Mouse (Mus musculus) CH12.LX (cell line): ENCODE results near the gene Ppcs. TPM values are rescaled to one million over a fixed set of nuclear protein-coding genes. Genes with fewer than 3 reads are reported as not detected.

ENCODE experiments used
- DNase-seq: peaks from one replicate; pipeline ENCODE4 v3.0.0-alpha.2; 2013; ENCODE audit errors: extremely low read depth
- H3K27ac ChIP-seq: 2 replicates; pipeline ENCODE4 v1.5.1; 2012; ENCODE audit warnings: low read depth, mild to moderate bottlenecking, control low read depth, moderate library complexity; ENCODE audit not compliant: insufficient read depth
- H3K27me3 ChIP-seq: replicated peaks from 2 replicates; pipeline ENCODE3; 2012; ENCODE audit warnings: inconsistent platforms
- H3K36me3 ChIP-seq, 2 experiments: replicated peaks in 1 of 2; 2 replicates each; pipeline versions ENCODE3 to v1.6.1; 2012; ENCODE audit warnings: inconsistent platforms in 1 of 2, low read length in 1 of 2, mild to moderate bottlenecking in 1 of 2, mixed read lengths in 1 of 2, moderate library complexity in 1 of 2; ENCODE audit not compliant: control insufficient read depth in 1 of 2, insufficient read depth in 1 of 2
- H3K4me1 ChIP-seq, 2 experiments: 2 replicates each; pipeline ENCODE4 v1.6.1; 2012; ENCODE audit warnings: inconsistent platforms in 1 of 2, moderate library complexity in 1 of 2; ENCODE audit not compliant: insufficient read depth in 2 of 2, control insufficient read depth in 1 of 2
- H3K4me2 ChIP-seq: 2 replicates; pipeline ENCODE4 v1.6.1; 2012; ENCODE audit warnings: low read depth, mild to moderate bottlenecking, control low read depth; ENCODE audit not compliant: poor library complexity, insufficient read depth, severe bottlenecking
- H3K4me3 ChIP-seq, 3 experiments: fragments of 150-350 bp in 1 of 3; sonication (generic) in 1 of 3; replicated peaks in 1 of 3; 2 replicates each; pipeline versions ENCODE3 to v1.5.1; 2011 to 2012; ENCODE audit warnings: low read depth in 2 of 3, low read length in 2 of 3, mild to moderate bottlenecking in 2 of 3, moderate library complexity in 2 of 3, control low read depth in 1 of 3, improper control_type of control experiment in 1 of 3, inconsistent platforms in 1 of 3, mixed read lengths in 1 of 3; ENCODE audit not compliant: poor library complexity in 1 of 3
- H3K79me2 ChIP-seq: replicated peaks from 2 replicates; pipeline ENCODE4 v1.6.1; 2012; ENCODE audit warnings: mild to moderate bottlenecking, moderate library complexity; ENCODE audit not compliant: control insufficient read depth, poor library complexity, insufficient read depth, severe bottlenecking; ENCODE audit errors: extremely low read depth
- H3K9ac ChIP-seq: 2 replicates; pipeline ENCODE4 v1.6.1; 2012; ENCODE audit warnings: low read depth, mild to moderate bottlenecking, control low read depth, moderate library complexity; ENCODE audit not compliant: insufficient read depth
- H3K9me3 ChIP-seq: replicated peaks from 2 replicates; pipeline ENCODE3; 2012; ENCODE audit warnings: low read length, inconsistent platforms, mixed read lengths
- BHLHE40 ChIP-seq: IDR thresholded peaks from 2 replicates; pipeline ENCODE4 v1.6.1; 2011; ENCODE audit warnings: mild to moderate bottlenecking, low read depth, low read length, improper control_type of control experiment
- CHD1 ChIP-seq: IDR thresholded peaks from 2 replicates; pipeline ENCODE4 v1.6.1; 2012; ENCODE audit warnings: low read depth, low read length, improper control_type of control experiment, inconsistent platforms
- CHD2 ChIP-seq: IDR thresholded peaks from 2 replicates; pipeline ENCODE4 v1.6.1; 2011; ENCODE audit warnings: low read length, improper control_type of control experiment
- CTCF ChIP-seq, 2 experiments: IDR thresholded peaks in 1 of 2; conservative IDR thresholded peaks in 1 of 2; 2 replicates each; pipeline ENCODE4 v1.5.1; 2011 to 2012; ENCODE audit warnings: low read depth in 2 of 2, low read length in 2 of 2, improper control_type of control experiment in 1 of 2, inconsistent platforms in 1 of 2, mild to moderate bottlenecking in 1 of 2, moderate library complexity in 1 of 2
- E2F4 ChIP-seq: IDR thresholded peaks from 2 replicates; pipeline ENCODE4 v1.6.1; 2011; ENCODE audit warnings: low read depth, low read length, improper control_type of control experiment; ENCODE audit not compliant: insufficient replicate concordance
- EP300 ChIP-seq: IDR thresholded peaks from 2 replicates; pipeline ENCODE4 v1.6.1; 2011; ENCODE audit warnings: low read length, improper control_type of control experiment
- HCFC1 ChIP-seq: IDR thresholded peaks from 2 replicates; pipeline ENCODE4 v1.6.1; 2012; ENCODE audit warnings: low read depth, mild to moderate bottlenecking, inconsistent platforms, low read length, improper control_type of control experiment
- IRF4 ChIP-seq: IDR thresholded peaks from 2 replicates; pipeline ENCODE4 v1.6.1; 2014; ENCODE audit warnings: low read depth, mild to moderate bottlenecking, inconsistent platforms, low read length, improper control_type of control experiment
- JUN ChIP-seq: IDR thresholded peaks from 2 replicates; pipeline ENCODE4 v1.6.1; 2011; ENCODE audit warnings: low read depth, mild to moderate bottlenecking, low read length, improper control_type of control experiment, moderate library complexity; ENCODE audit not compliant: insufficient read depth
- JUND ChIP-seq: conservative IDR thresholded peaks from 2 replicates; pipeline ENCODE4 v1.6.1; 2011; ENCODE audit warnings: low read depth, low read length, improper control_type of control experiment
- MAFK ChIP-seq: IDR thresholded peaks from 2 replicates; pipeline ENCODE4 v1.6.1; 2011; ENCODE audit warnings: low read length, improper control_type of control experiment; ENCODE audit not compliant: insufficient replicate concordance
- MAX ChIP-seq: IDR thresholded peaks from 2 replicates; pipeline ENCODE4 v1.6.1; 2011; ENCODE audit warnings: low read length, improper control_type of control experiment
- MEF2A ChIP-seq: IDR thresholded peaks from 2 replicates; pipeline ENCODE4 v1.6.1; 2014; ENCODE audit warnings: low read depth, mild to moderate bottlenecking, inconsistent platforms, low read length, improper control_type of control experiment, borderline replicate concordance
- MXI1 ChIP-seq: IDR thresholded peaks from 2 replicates; pipeline ENCODE4 v1.6.1; 2011; ENCODE audit warnings: mild to moderate bottlenecking, low read depth, low read length, improper control_type of control experiment
- MYC ChIP-seq: IDR thresholded peaks from 2 replicates; pipeline ENCODE4 v1.6.1; 2011; ENCODE audit warnings: low read depth, mild to moderate bottlenecking, improper control_type of control experiment, low read length
- NELFE ChIP-seq: IDR thresholded peaks from 2 replicates; pipeline ENCODE4 v1.6.1; 2011; ENCODE audit warnings: low read depth, low read length, improper control_type of control experiment
- NRF1 ChIP-seq: IDR thresholded peaks from 2 replicates; pipeline ENCODE4 v1.6.1; 2014; ENCODE audit warnings: low read depth, mild to moderate bottlenecking, inconsistent platforms, low read length, improper control_type of control experiment, moderate library complexity
- POLR2AphosphoS2 ChIP-seq: IDR thresholded peaks from 2 replicates; pipeline ENCODE4 v1.6.1; 2011; ENCODE audit warnings: low read depth, low read length, improper control_type of control experiment
- RAD21 ChIP-seq: IDR thresholded peaks from 2 replicates; pipeline ENCODE4 v1.6.1; 2011; ENCODE audit warnings: low read depth, mild to moderate bottlenecking, low read length, improper control_type of control experiment, moderate library complexity
- SIN3A ChIP-seq: IDR thresholded peaks from 2 replicates; pipeline ENCODE4 v1.6.1; 2012; ENCODE audit warnings: low read length, improper control_type of control experiment, inconsistent platforms
- SMC3 ChIP-seq: IDR thresholded peaks from 2 replicates; pipeline ENCODE4 v1.6.1; 2011; ENCODE audit warnings: low read depth, low read length, improper control_type of control experiment
- UBTF ChIP-seq: IDR thresholded peaks from 2 replicates; pipeline ENCODE4 v1.6.1; 2012; ENCODE audit warnings: low read depth, mild to moderate bottlenecking, inconsistent platforms, low read length, improper control_type of control experiment, moderate library complexity
- USF1 ChIP-seq: IDR thresholded peaks from 2 replicates; pipeline ENCODE4 v1.6.1; 2014; ENCODE audit warnings: low read depth, mild to moderate bottlenecking, inconsistent platforms, low read length, improper control_type of control experiment
- ZC3H11A ChIP-seq: IDR thresholded peaks from 2 replicates; pipeline ENCODE4 v1.6.1; 2012; ENCODE audit warnings: low read depth, mild to moderate bottlenecking, inconsistent platforms, low read length, improper control_type of control experiment
- ZMIZ1 ChIP-seq: IDR thresholded peaks from 2 replicates; pipeline ENCODE4 v1.6.1; 2012; ENCODE audit warnings: low read depth, mild to moderate bottlenecking, inconsistent platforms, low read length, improper control_type of control experiment
- ZNF384 ChIP-seq: IDR thresholded peaks from 2 replicates; pipeline ENCODE4 v1.6.1; 2012; ENCODE audit warnings: low read depth, low read length, improper control_type of control experiment, inconsistent platforms
- dilution Hi-C: fragments of 300-500 bp; cut with MboI; formaldehyde crosslinking; loops from 2 replicates; pipeline ENCODE4 v1.14.3; 2020; ENCODE audit warnings: low sequenced_read_pairs; ENCODE audit not compliant: extremely low pct_unique_long_range_greater_than_20kb, extremely low pct_ligation_motif_present
- in situ Hi-C: fragments of 300-500 bp; cut with MboI; formaldehyde crosslinking; loops from 3 replicates; pipeline ENCODE4 v1.14.3; 2019; ENCODE audit warnings: low sequenced_read_pairs, low pct_ligation_motif_present, low pct_unique_long_range_greater_than_20kb, mixed read lengths
- polyA plus RNA-seq: library from polyadenylated mRNA; unstranded; fragments of >175 nt; gene quantifications from 2 replicates; pipeline ENCODE4 v1.2.1, GENCODE M21; 2012; ENCODE audit warnings: low read depth; ENCODE audit not compliant: insufficient read length
- total RNA-seq, 2 experiments: library from RNA; depleted of rRNA; stranded (reverse); fragments of 300-350 nt in 1 of 2; fragments of >200 nt in 1 of 2; gene quantifications; 2 replicates each; pipeline ENCODE4 v1.2.3; 2012 to 2014

Gene Ppcs
- total and polyA plus RNA-seq, 3 experiments, result 14.7 to 22.7 (median 19.3) TPM

DNA sequence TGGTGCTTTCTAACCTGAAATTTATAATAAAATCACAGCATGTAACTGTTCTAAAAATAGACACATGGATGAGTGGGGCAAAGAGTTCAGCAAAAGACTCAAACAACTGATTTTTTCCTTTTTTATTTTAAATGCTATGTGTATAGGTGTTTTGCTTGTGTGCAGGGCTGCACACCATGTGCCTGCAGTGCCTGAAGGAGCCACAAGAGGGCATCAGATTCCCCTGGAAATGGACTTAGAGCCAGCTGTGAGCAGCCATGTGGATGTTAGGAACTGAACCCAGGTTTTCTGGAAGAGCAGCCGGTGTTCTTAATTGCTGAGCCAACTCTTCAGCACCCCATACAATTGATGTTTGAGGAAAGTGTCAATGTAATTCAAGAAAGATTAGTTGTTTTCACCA lies 31.9 kb downstream of the Ppcs start:
- no peak overlapping the region for H3K9ac ChIP-seq
- peaks cover 2% of the 10 kb centered on the region for H3K9me3 ChIP-seq
- H3K27me3 ChIP-seq, result peaks cover 9% of the 10 kb centered on the region
- H3K4me1 ChIP-seq, result peaks cover 0 to 8% of the 10 kb centered on the region in 2 experiments; a peak in 1 of 4 replicates
- dilution Hi-C loops (no loop called here), in situ Hi-C loops (no loop called here)
- H3K27ac ChIP-seq, result no peak overlapping the region
- no peaks in the 10 kb centered on the region for H3K79me2 ChIP-seq
- peak; percentile 47 for DNase-seq
- no peak overlapping the region for H3K4me3 ChIP-seq
- no peak overlapping the region for H3K4me2 ChIP-seq
- H3K36me3 ChIP-seq, result no peaks in the 10 kb centered on the region
- no peak for TF ChIP-seq MAFK
- no peak for TF ChIP-seq SIN3A
- TF ChIP-seq MYC, result no peak
- no peak for TF ChIP-seq E2F4
- TF ChIP-seq POLR2AphosphoS2, result no peak
- TF ChIP-seq NRF1, result no peak
- no peak for TF ChIP-seq JUND
- peak; percentile 49 to 69 for TF ChIP-seq CTCF (conservative IDR thresholded peaks at IDR 0.05 in 1 of 2, IDR thresholded peaks at IDR 0.05 in 1 of 2; ENCODE audit: low read depth in 2 of 2, low read length in 2 of 2)
- TF ChIP-seq BHLHE40, result no peak
- TF ChIP-seq ZMIZ1, result no peak
- TF ChIP-seq MEF2A, result no peak
- TF ChIP-seq USF1, result no peak
- TF ChIP-seq HCFC1, result no peak
- no peak for TF ChIP-seq UBTF
- TF ChIP-seq SMC3, result peak; percentile 68
- no peak for TF ChIP-seq ZNF384
- TF ChIP-seq JUN, result no peak
- no peak for TF ChIP-seq CHD2
- TF ChIP-seq EP300, result no peak
- TF ChIP-seq MAX, result no peak
- no peak for TF ChIP-seq ZC3H11A
- no peak for TF ChIP-seq NELFE
- TF ChIP-seq IRF4, result no peak
- peak; percentile 56 for TF ChIP-seq RAD21
- TF ChIP-seq MXI1, result no peak
- TF ChIP-seq CHD1, result no peak
